Mouse (Mus musculus): Measurements from ENCODE around the gene Plac9a. TPM values are rescaled to one million over a fixed set of nuclear protein-coding genes. Genes with fewer than 3 reads are reported as not detected.

Gene Plac9a
- polyA plus RNA-seq, 1 experiment from 2014 or later = not detected

- no peak overlapping the region for H3K4me2 ChIP-seq (replicated peaks)
- WGBS = 95% methylated on average over 4 of the region's 4 CpGs
- peaks cover 25% of the 10 kb centered on the region; the same call in 1 of the 2 replicates for H3K27me3 ChIP-seq
- H3K4me1 ChIP-seq = peaks cover 13% of the 10 kb centered on the region
- H3K9me3 ChIP-seq = no peaks in the 10 kb centered on the region
- H3K4me3 ChIP-seq = no peak overlapping the region
- H3K36me3 ChIP-seq = no peaks in the 10 kb centered on the region
- H3K9ac ChIP-seq (replicated peaks) = no peak overlapping the region
- H3K27ac ChIP-seq (replicated peaks) = no peak overlapping the region
- no peak for ATAC-seq (replicated peaks)
Measured at GRCm38 (mm10) chr14:25844372-25844771, 58.5 kb downstream of the Plac9a start.

GRCm38 (mm10) chr14:25842688-25843003 is 60.3 kb downstream of the Plac9a start:
- whole genome bisulfite sequencing = 1% methylated on average over 12 of the region's 12 CpGs
- Histone ChIP-seq H3K4me1 (peaks cover 13% of the 10 kb centered on the region), H3K27ac (replicated peaks) (no peak overlapping the region), H3K9ac (replicated peaks) (peak overlapping the region; percentile 34), H3K4me2 (replicated peaks) (peak overlapping the region; percentile 88), H3K36me3 (no peaks in the 10 kb centered on the region), H3K27me3 (peaks cover 25% of the 10 kb centered on the region; the same call in 1 of the 2 replicates), H3K4me3 (peak overlapping the region; percentile 44), H3K9me3 (no peaks in the 10 kb centered on the region)
- ATAC-seq (replicated peaks) = no peak

- H3K4me2 ChIP-seq (replicated peaks) = peak within 1 kb of the TSS; percentile 88
- H3K9me3 ChIP-seq = no peaks in the 10 kb centered on the region
- peak; percentile 57; the same call in 1 of the 2 replicates for ATAC-seq (replicated peaks)
- no peaks in the 10 kb centered on the region for H3K36me3 ChIP-seq
- peak within 1 kb of the TSS; percentile 34 for H3K9ac ChIP-seq (replicated peaks)
- peaks cover 25% of the 10 kb centered on the region; the same call in 1 of the 2 replicates for H3K27me3 ChIP-seq
- WGBS = under 1% methylated on average over 54 of the region's 54 CpGs
- H3K4me3 ChIP-seq = peak within 1 kb of the TSS; percentile 44
- peaks cover 13% of the 10 kb centered on the region for H3K4me1 ChIP-seq
- no peak within 1 kb of the TSS for H3K27ac ChIP-seq (replicated peaks)
Measured at GRCm38 (mm10) chr14:25841991-25842687, 60.8 kb downstream of the Plac9a start, which contains the start of gene Anxa11. Gene Anxa11, plus strand, starts transcription at chr14:25842156.

- 3% methylated on average over 4 of the region's 4 CpGs for WGBS
- Histone ChIP-seq H3K9me3 (no peaks in the 10 kb centered on the region), H3K27ac (replicated peaks) (no peak overlapping the region), H3K4me1 (peaks cover 13% of the 10 kb centered on the region), H3K36me3 (no peaks in the 10 kb centered on the region), H3K4me2 (replicated peaks) (peak overlapping the region; percentile 88), H3K27me3 (peaks cover 25% of the 10 kb centered on the region; the same call in 1 of the 2 replicates), H3K4me3 (peak overlapping the region; percentile 44), H3K9ac (replicated peaks) (0 out of 2 replicates have a peak overlapping the region, but pooled peaks have one; percentile 34)
- no peak for ATAC-seq (replicated peaks)
Measured at GRCm38 (mm10) chr14:25841579-25841978, 61.3 kb downstream of the Plac9a start.

GRCm38 (mm10) chr14:25840961-25841360 is 61.9 kb downstream of the Plac9a start:
- no peak for ATAC-seq (replicated peaks)
- Histone ChIP-seq H3K9ac (replicated peaks) (no peak overlapping the region), H3K4me3 (no peak overlapping the region), H3K4me1 (peaks cover 13% of the 10 kb centered on the region), H3K4me2 (replicated peaks) (no peak overlapping the region), H3K27me3 (peaks cover 25% of the 10 kb centered on the region; the same call in 1 of the 2 replicates), H3K27ac (replicated peaks) (no peak overlapping the region), H3K36me3 (no peaks in the 10 kb centered on the region), H3K9me3 (no peaks in the 10 kb centered on the region)
- 11% methylated on average over 7 of the region's 7 CpGs for WGBS

GRCm38 (mm10) chr14:25839791-25840190 is 63.1 kb downstream of the Plac9a start:
- Histone ChIP-seq H3K36me3 (no peaks in the 10 kb centered on the region), H3K27me3 (peaks cover 25% of the 10 kb centered on the region; the same call in 1 of the 2 replicates), H3K4me1 (peaks cover 13% of the 10 kb centered on the region), H3K9ac (replicated peaks) (no peak overlapping the region), H3K4me3 (no peak overlapping the region), H3K9me3 (no peaks in the 10 kb centered on the region), H3K27ac (replicated peaks) (no peak overlapping the region), H3K4me2 (replicated peaks) (no peak overlapping the region)
- no peak for ATAC-seq (replicated peaks)
- 80% methylated on average over 7 of the region's 7 CpGs for WGBS

GRCm38 (mm10) chr14:25838411-25838810 is 64.5 kb downstream of the Plac9a start:
- Histone ChIP-seq H3K27me3 (peaks cover 25% of the 10 kb centered on the region; the same call in 1 of the 2 replicates), H3K36me3 (no peaks in the 10 kb centered on the region), H3K4me2 (replicated peaks) (no peak overlapping the region), H3K4me1 (peaks cover 13% of the 10 kb centered on the region), H3K4me3 (no peak overlapping the region), H3K9me3 (no peaks in the 10 kb centered on the region), H3K27ac (replicated peaks) (no peak overlapping the region), H3K9ac (replicated peaks) (no peak overlapping the region)
- ATAC-seq (replicated peaks) = no peak
- WGBS = 49% methylated on average over 8 of the region's 8 CpGs

Other genes with a start within 250 kb of the Plac9a start
- 21.5 and 24.3 TPM in 2 replicates for gene Ppif, start 208.9 kb downstream of the Plac9a start, polyA plus RNA-seq (2015; fragmentation: Nextera tagmentation; extraction: Ambion mirVana)
- gene Zcchc24, start 134.1 kb downstream of the Plac9a start, polyA plus RNA-seq (2015; fragmentation: Nextera tagmentation; extraction: Ambion mirVana) = 10.7 and 12.3 TPM in 2 replicates
- 1.7 and 1.8 TPM in 2 replicates for gene Anxa11, start 60.9 kb downstream of the Plac9a start, polyA plus RNA-seq (2015; fragmentation: Nextera tagmentation; extraction: Ambion mirVana)
- 1.6 and 2.0 TPM in 2 replicates for gene Tmem254a, start 24.6 kb upstream of the Plac9a start, polyA plus RNA-seq (2015; fragmentation: Nextera tagmentation; extraction: Ambion mirVana)
- not detected in 2 replicates for gene Cphx1, start 35.2 kb upstream of the Plac9a start, polyA plus RNA-seq (2015; fragmentation: Nextera tagmentation; extraction: Ambion mirVana)
- gene Duxbl1, start 75.5 kb upstream of the Plac9a start, polyA plus RNA-seq (2015; fragmentation: Nextera tagmentation; extraction: Ambion mirVana) = 2.1 and 3.4 TPM in 2 replicates
- 8.3 and 9.1 TPM in 2 replicates for gene Gm9780, start 139.6 kb upstream of the Plac9a start, polyA plus RNA-seq (2015; fragmentation: Nextera tagmentation; extraction: Ambion mirVana)
- gene Tmem254c, start 164.3 kb upstream of the Plac9a start, polyA plus RNA-seq (2015; fragmentation: Nextera tagmentation; extraction: Ambion mirVana) = 14.9 and 18.4 TPM in 2 replicates
- not detected in 2 replicates for gene Cphx2, start 178.4 kb upstream of the Plac9a start, polyA plus RNA-seq (2015; fragmentation: Nextera tagmentation; extraction: Ambion mirVana)
- not detected in 2 replicates for gene Cphx3, start 179.2 kb upstream of the Plac9a start, polyA plus RNA-seq (2015; fragmentation: Nextera tagmentation; extraction: Ambion mirVana)
- 3.8 TPM in 1 of 2 replicates, not detected in the other for gene Duxbl2, start 215.2 kb upstream of the Plac9a start, polyA plus RNA-seq (2015; fragmentation: Nextera tagmentation; extraction: Ambion mirVana)

All from forebrain, embryonic 15.5 days (tissue).